Mouse (Mus musculus) heart, adult 2 months (tissue): ENCODE measurements around the gene Tlr8.

Experiments
- CTCF ChIP-seq: fragments of 200-600 bp; IDR thresholded peaks from 2 replicates; pipeline ENCODE4 v1.8.1; 2022; ENCODE audit warnings: antibody characterized with exemption, mild to moderate bottlenecking, moderate library complexity
- EP300 ChIP-seq: fragments of 200-500 bp; IDR thresholded peaks from 2 replicates; pipeline ENCODE4 v1.6.1; 2011; ENCODE audit warnings: low read depth, low read length, control low read depth; ENCODE audit not compliant: insufficient read depth
- POLR2A ChIP-seq: fragments of 200-500 bp; IDR thresholded peaks from 2 replicates; pipeline ENCODE4 v1.6.1; 2011; ENCODE audit warnings: mild to moderate bottlenecking, low read depth, low read length, control low read depth; ENCODE audit not compliant: insufficient read depth

DNA sequence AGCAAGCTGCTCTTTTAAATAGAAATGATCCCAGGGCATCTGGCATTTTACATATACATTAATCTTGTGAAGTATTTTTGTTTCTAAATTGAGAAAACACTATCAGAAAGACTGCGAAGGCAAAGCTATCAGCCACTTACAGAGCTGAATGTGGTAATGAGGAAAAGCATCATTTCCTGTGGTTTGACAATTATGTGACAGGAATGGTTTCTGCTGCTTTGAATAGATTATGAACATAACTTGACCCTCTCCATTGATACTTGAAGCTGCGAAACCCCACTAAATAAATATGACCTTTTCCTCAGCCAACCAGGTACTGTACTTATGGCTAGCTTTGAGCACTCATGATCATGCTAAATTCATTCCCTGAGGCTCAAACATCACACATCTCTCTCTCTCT lies 62.8 kb downstream of the Tlr8 start:
- TF ChIP-seq POLR2A, result no peak
- no peak for TF ChIP-seq EP300
- TF ChIP-seq CTCF, result no peak
